Mouse (Mus musculus) induced T-regulatory cell, adult 2 months (primary cell): ENCODE results near the gene Gm11569.
"Not testable (repeated sequence)": the region's sequence is repeated elsewhere in the genome, so short reads cannot be mapped to it uniquely, and the experiment has no call there.

Experiments
- DNase-seq: peaks from one replicate; pipeline ENCODE4 v3.0.0-alpha.2; 2012; ENCODE audit warnings: low read depth

Gene Gm11569

GRCm38 (mm10) chr11:99798832-99799231, at the start of gene Gm11569:
Gene Gm11569 (minus strand): TSS chr11:99798932.
- not testable (repeated sequence) for DNase-seq

GRCm38 (mm10) chr11:99846746-99847145, 48.0 kb upstream of the Gm11569 start:
- no peak for DNase-seq

GRCm38 (mm10) chr11:99842185-99842584, 43.5 kb upstream of the Gm11569 start:
- DNase-seq = no peak

GRCm38 (mm10) chr11:99837966-99838365, 39.2 kb upstream of the Gm11569 start, which contains the start of gene 2300003K06Rik:
Gene 2300003K06Rik (minus strand): TSS chr11:99838066.
- no peak for DNase-seq

- not testable (repeated sequence) for DNase-seq
These were observed 16.8 kb upstream of the Gm11569 start, which contains the start of gene Gm11564 for GRCm38 (mm10) chr11:99815566-99815965. Gene Gm11564 (minus strand): TSS chr11:99815666.

- not testable (repeated sequence) for DNase-seq
These were observed 11.1 kb upstream of the Gm11569 start, which contains the start of gene Krtap4-13 for GRCm38 (mm10) chr11:99809792-99810191. Gene Krtap4-13 (minus strand): TSS chr11:99809892.

- DNase-seq = not testable (repeated sequence)
These were observed 5.6 kb upstream of the Gm11569 start, which contains the start of gene Gm11554 for GRCm38 (mm10) chr11:99804346-99804745. Gene Gm11554 (minus strand): TSS chr11:99804446.

- DNase-seq = no peak
These were observed 5.4 kb downstream of the Gm11569 start, which contains the start of gene Gm11596 for GRCm38 (mm10) chr11:99793367-99793766. Gene Gm11596 (minus strand): TSS chr11:99793467.

- not testable (repeated sequence) for DNase-seq
These were observed 13.8 kb downstream of the Gm11569 start, which contains the start of gene Krtap4-9 for GRCm38 (mm10) chr11:99784900-99785299. Gene Krtap4-9 (plus strand): TSS chr11:99785200.

- no peak for DNase-seq
These were observed 18.1 kb downstream of the Gm11569 start, which contains the start of gene Krtap4-8 for GRCm38 (mm10) chr11:99780604-99781003. Gene Krtap4-8 (minus strand): TSS chr11:99780704.

GRCm38 (mm10) chr11:99778401-99778800, 20.3 kb downstream of the Gm11569 start:
- no peak for DNase-seq

- DNase-seq = not testable (repeated sequence)
These were observed 25.9 kb downstream of the Gm11569 start, which contains the start of gene Gm11595 for GRCm38 (mm10) chr11:99772813-99773212. Gene Gm11595 (minus strand): TSS chr11:99772913.

- no peak for DNase-seq
These were observed 30.3 kb downstream of the Gm11569 start for GRCm38 (mm10) chr11:99768410-99768809.

- no peak for DNase-seq
These were observed 39.9 kb downstream of the Gm11569 start for GRCm38 (mm10) chr11:99758877-99759276.
